Mouse (Mus musculus) kidney, postnatal 0 days (tissue): Measurements from ENCODE around the gene Hist1h2bm. TPM values are rescaled to one million over a fixed set of nuclear protein-coding genes. Genes with fewer than 3 reads are reported as not detected.
"Not testable (repeated sequence)": the region's sequence is repeated elsewhere in the genome, so short reads cannot be mapped to it uniquely, and the experiment has no call there.

Source experiments
- ATAC-seq: fragments of 200-750 bp; cut with Nextera tagmentation; replicated peaks from 2 replicates; pipeline ENCODE4 v1.8.0; 2017; ENCODE audit warnings: low read depth, moderate number of reproducible peaks, moderate TSS enrichment, moderate library complexity; ENCODE audit not compliant: low FRiP score
- DNase-seq: peaks from one replicate; pipeline ENCODE4 v3.0.0-alpha.2; 2016; ENCODE audit warnings: low spot score
- H3K27ac ChIP-seq: fragments of 300-500 bp; sonication (generic); 2 replicates; pipeline ENCODE4 v1.5.1; 2014; ENCODE audit warnings: mild to moderate bottlenecking
- H3K27me3 ChIP-seq: fragments of 300-500 bp; sonication (generic); 2 replicates; pipeline ENCODE4 v1.6.1; 2014; ENCODE audit warnings: low read length, mixed read lengths; ENCODE audit not compliant: insufficient read depth
- H3K36me3 ChIP-seq: fragments of 300-500 bp; sonication (generic); 2 replicates; pipeline ENCODE4 v1.6.1; 2014; ENCODE audit warnings: low read length, mixed read lengths; ENCODE audit not compliant: insufficient read depth
- H3K4me1 ChIP-seq: fragments of 300-500 bp; sonication (generic); replicated peaks from 2 replicates; pipeline ENCODE4 v1.6.1; 2014; ENCODE audit warnings: antibody characterized with exemption, low read length, mixed read lengths; ENCODE audit not compliant: insufficient read depth
- H3K4me2 ChIP-seq: fragments of 300-500 bp; sonication (generic); 2 replicates; pipeline ENCODE4 v1.6.1; 2014; ENCODE audit warnings: mild to moderate bottlenecking, low read length, moderate library complexity, mixed read lengths
- H3K4me3 ChIP-seq: fragments of 300-500 bp; sonication (generic); replicated peaks from 2 replicates; pipeline ENCODE4 v1.5.1; 2014; ENCODE audit warnings: low read depth, low read length
- H3K9ac ChIP-seq: fragments of 300-500 bp; sonication (generic); 2 replicates; pipeline ENCODE4 v1.6.1; 2014; ENCODE audit warnings: low read depth, low read length
- H3K9me3 ChIP-seq: fragments of 300-500 bp; sonication (generic); replicated peaks from 2 replicates; pipeline ENCODE4 v1.6.1; 2016; ENCODE audit warnings: low read length, inconsistent platforms, mixed read lengths
- CTCF ChIP-seq: IDR thresholded peaks from 2 replicates; pipeline ENCODE4 v1.5.1; 2016; ENCODE audit warnings: antibody characterized with exemption, low read depth, mild to moderate bottlenecking, moderate library complexity
- whole genome bisulfite sequencing: fragments of 180-500 bp; shearing (Covaris S2); extraction: QIAGEN DNeasy Blood & Tissue Kit; methylation state at CpG from one replicate; pipeline ENCODE4 v1.1.7; 2014; 5-methylcytosine and 5-hydroxymethylcytosine counted together
- polyA plus RNA-seq: library from polyadenylated mRNA; unstranded; fragments of >200 nt; fragmentation: Nextera tagmentation; extraction: Ambion mirVana; gene quantifications from 2 replicates; pipeline ENCODE4 v1.2.1, GENCODE M21; 2015

The Hist1h2bm gene
- polyA plus RNA-seq, 1 experiment from 2014 or later, result 2.1 TPM

DNA sequence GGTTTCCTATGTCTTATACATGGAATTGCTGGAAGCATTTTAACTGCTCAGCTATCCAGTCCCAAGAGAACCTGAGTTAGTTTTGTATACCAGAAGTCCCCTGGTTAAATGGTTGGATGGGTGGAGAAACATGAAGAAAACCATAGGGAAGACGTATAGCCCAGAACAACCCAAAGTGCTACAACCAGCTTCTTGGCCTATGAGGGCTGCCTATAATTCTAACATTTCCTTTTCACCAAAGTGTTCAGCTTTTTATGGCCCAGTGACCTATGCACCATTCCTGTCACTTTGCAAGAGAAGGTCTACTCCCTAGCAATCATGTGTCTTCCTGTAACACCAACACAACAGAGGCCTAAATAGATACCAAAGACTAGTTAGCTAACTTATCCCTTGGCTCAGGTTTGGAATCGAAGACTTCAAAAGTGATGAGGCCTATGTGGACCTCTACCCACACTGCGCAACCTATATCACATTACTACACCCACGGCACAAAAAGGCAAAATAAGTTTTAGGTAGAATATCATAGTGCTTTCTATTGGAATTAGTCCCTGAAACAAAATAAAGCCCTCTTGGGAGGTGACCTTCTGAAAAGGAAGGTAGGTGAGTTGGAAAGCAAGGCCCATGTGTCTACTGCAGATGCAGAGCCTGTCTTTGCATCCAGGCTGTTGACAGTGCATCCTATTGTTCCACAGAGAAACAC, 3.3 kb upstream of the Hist1h2bm start:
- H3K9me3 ChIP-seq, result no peaks in the 10 kb centered on the region
- DNase-seq, result peak; percentile 21
- H3K9ac ChIP-seq, result peak overlapping the region; percentile 57; the same call in 1 of the 2 replicates
- 44% methylated on average over 4 of the region's 4 CpGs for WGBS
- H3K4me2 ChIP-seq, result peak overlapping the region; percentile 64
- no peak for TF ChIP-seq CTCF
- no peaks in the 10 kb centered on the region for H3K27me3 ChIP-seq
- no peaks in the 10 kb centered on the region for H3K36me3 ChIP-seq
- peak overlapping the region; percentile 33; the same call in 1 of the 2 replicates for H3K4me3 ChIP-seq
- peak overlapping the region; percentile 70; the same call in 1 of the 2 replicates for H3K27ac ChIP-seq
- peaks cover 18% of the 10 kb centered on the region for H3K4me1 ChIP-seq
- no peak for ATAC-seq

- DNase-seq (peak; percentile 34), ATAC-seq (peak; percentile 30; the same call in 1 of the 2 replicates)
- Histone ChIP-seq H3K4me3 (peak overlapping the region; percentile 35), H3K9ac (peak overlapping the region; percentile 36; the same call in 1 of the 2 replicates), H3K4me1 (peaks cover 16% of the 10 kb centered on the region), H3K4me2 (peak overlapping the region; percentile 62), H3K27ac (peak overlapping the region; percentile 87)
- not testable (repeated sequence) for H3K36me3 ChIP-seq, H3K9me3 ChIP-seq, H3K27me3 ChIP-seq
- WGBS, result 3% methylated on average over 19 of the region's 44 CpGs
Measured at GRCm38 (mm10) chr13:21721107-21721756, 612 bp upstream of the Hist1h2bm start.

- Histone ChIP-seq H3K9me3 (no peaks in the 10 kb centered on the region), H3K36me3 (no peaks in the 10 kb centered on the region), H3K4me1 (peaks cover 10% of the 10 kb centered on the region), H3K4me2 (peak overlapping the region; percentile 52), H3K4me3 (peak overlapping the region; percentile 16; the same call in 1 of the 2 replicates), H3K27ac (peak overlapping the region; percentile 84), H3K9ac (peak overlapping the region; percentile 46; the same call in 1 of the 2 replicates), H3K27me3 (no peaks in the 10 kb centered on the region)
- WGBS, result 4% methylated on average over 11 of the region's 11 CpGs
- ATAC-seq (0 out of 2 replicates have a peak, but pooled peaks have one; percentile 20), DNase-seq (peak; percentile 37)
- no peak for TF ChIP-seq CTCF
Measured at GRCm38 (mm10) chr13:21722373-21722925, 605 bp downstream of the Hist1h2bm start.

DNA sequence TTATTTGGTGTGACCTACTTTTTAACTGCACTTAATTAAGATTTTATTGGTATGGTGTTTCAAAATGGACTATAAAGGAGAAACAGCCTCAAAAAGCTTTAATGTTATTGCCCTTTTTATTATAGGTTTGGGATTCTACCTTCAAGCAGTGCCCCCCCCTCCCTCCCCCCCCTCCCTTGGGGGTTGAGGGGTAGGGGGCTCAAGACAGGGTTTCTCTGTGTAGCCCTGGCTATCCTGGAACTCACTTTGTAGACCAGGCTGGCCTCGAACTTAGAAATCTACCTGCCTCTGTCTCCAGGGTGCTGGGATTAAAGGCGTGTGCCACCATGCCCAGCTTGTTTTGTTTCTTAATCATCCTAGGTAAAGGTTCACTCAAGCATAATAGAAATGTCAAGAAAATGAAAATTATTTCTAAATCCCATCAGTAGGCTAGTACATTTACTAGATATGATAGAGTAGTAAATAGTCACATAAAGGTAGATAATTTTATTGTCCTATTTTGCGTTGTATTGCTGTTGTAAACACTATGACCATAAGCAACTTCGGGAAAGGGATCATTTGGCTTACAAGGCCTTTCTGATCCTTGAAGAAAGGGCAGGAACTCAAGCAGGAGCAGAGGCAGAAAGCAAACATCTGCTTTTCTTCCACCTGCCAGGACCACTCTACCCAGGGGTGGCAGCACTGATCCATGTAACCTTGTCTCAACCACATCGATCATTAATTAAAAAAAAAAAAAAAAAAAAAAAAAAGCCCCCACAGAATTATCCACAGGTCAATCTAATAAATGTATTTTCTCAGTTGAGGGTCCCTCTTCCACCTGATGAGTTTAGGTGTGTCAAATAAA, 1.4 kb downstream of the Hist1h2bm start:
- H3K27ac ChIP-seq, result no peak overlapping the region
- TF ChIP-seq CTCF, result no peak; the same call in 1 of the 2 replicates
- 34% methylated on average over 5 of the region's 5 CpGs for WGBS

GRCm38 (mm10) chr13:21727948-21728572, 6.2 kb downstream of the Hist1h2bm start:
- no peak overlapping the region for H3K9ac ChIP-seq
- H3K27ac ChIP-seq, result no peak overlapping the region
- 54% methylated on average over 11 of the region's 11 CpGs for WGBS
- no peaks in the 10 kb centered on the region for H3K9me3 ChIP-seq
- no peaks in the 10 kb centered on the region for H3K4me1 ChIP-seq
- H3K36me3 ChIP-seq, result no peaks in the 10 kb centered on the region
- TF ChIP-seq CTCF, result no peak
- no peak overlapping the region for H3K4me3 ChIP-seq
- no peak for DNase-seq
- ATAC-seq, result no peak
- H3K4me2 ChIP-seq, result no peak overlapping the region
- H3K27me3 ChIP-seq, result no peaks in the 10 kb centered on the region

More for the DNA sequence above, 1.4 kb downstream of the Hist1h2bm start:
- no peak for ATAC-seq
- H3K9me3 ChIP-seq, result no peaks in the 10 kb centered on the region
- H3K4me3 ChIP-seq, result no peak overlapping the region
- H3K36me3 ChIP-seq, result no peaks in the 10 kb centered on the region
- peaks cover 7% of the 10 kb centered on the region for H3K4me1 ChIP-seq
- peak; percentile 37 for DNase-seq
- H3K4me2 ChIP-seq, result no peak overlapping the region
- no peak overlapping the region for H3K9ac ChIP-seq
- H3K27me3 ChIP-seq, result no peaks in the 10 kb centered on the region
